Mouse (Mus musculus) liver, postnatal 0 days (tissue): Measurements from ENCODE around the gene Col23a1. TPM values are rescaled to one million over a fixed set of nuclear protein-coding genes. Genes with fewer than 3 reads are reported as not detected.
"Not testable (repeated sequence)": the region's sequence is repeated elsewhere in the genome, so short reads cannot be mapped to it uniquely, and the experiment has no call there.

Experiments
- ATAC-seq: fragments of 200-750 bp; cut with Nextera tagmentation; 2 replicates; pipeline ENCODE4 v1.8.0; 2017; ENCODE audit warnings: mild to moderate bottlenecking, moderate library complexity
- DNase-seq: peaks from one replicate; pipeline ENCODE4 v3.0.0-alpha.2; 2016
- H3K27ac ChIP-seq: fragments of 300-500 bp; sonication (generic); 2 replicates; pipeline ENCODE4 v1.5.1; 2014; ENCODE audit warnings: antibody characterized with exemption, moderate library complexity, mild to moderate bottlenecking, low read depth
- H3K27me3 ChIP-seq: fragments of 300-500 bp; sonication (generic); 2 replicates; pipeline ENCODE4 v1.6.1; 2014; ENCODE audit warnings: low read length, control low read depth, mixed read lengths; ENCODE audit not compliant: insufficient read depth
- H3K36me3 ChIP-seq: fragments of 300-500 bp; sonication (generic); replicated peaks from 2 replicates; pipeline ENCODE4 v1.6.1; 2014; ENCODE audit warnings: mild to moderate bottlenecking, control low read depth, low read length, moderate library complexity, mixed read lengths; ENCODE audit not compliant: insufficient read depth
- H3K4me1 ChIP-seq: fragments of 300-500 bp; sonication (generic); 2 replicates; pipeline ENCODE4 v1.6.1; 2014; ENCODE audit warnings: antibody characterized with exemption, mild to moderate bottlenecking, control low read depth; ENCODE audit not compliant: insufficient read depth
- H3K4me2 ChIP-seq: fragments of 300-500 bp; sonication (generic); 2 replicates; pipeline ENCODE4 v1.6.1; 2014; ENCODE audit warnings: low read depth, mild to moderate bottlenecking, low read length, moderate library complexity, mixed read lengths
- H3K4me3 ChIP-seq: fragments of 300-500 bp; sonication (generic); 2 replicates; pipeline ENCODE4 v1.5.1; 2014; ENCODE audit warnings: low read depth, low read length
- H3K9ac ChIP-seq: fragments of 300-500 bp; sonication (generic); replicated peaks from 2 replicates; pipeline ENCODE4 v1.6.1; 2014; ENCODE audit warnings: mild to moderate bottlenecking, moderate library complexity
- H3K9me3 ChIP-seq: fragments of 300-500 bp; sonication (generic); 2 replicates; pipeline ENCODE4 v1.6.1; 2016; ENCODE audit warnings: mild to moderate bottlenecking, control low read depth, low read length, mixed read lengths
- CTCF ChIP-seq: sonication (generic); IDR thresholded peaks from 2 replicates; pipeline ENCODE4 v1.5.1; 2016; ENCODE audit warnings: antibody characterized with exemption, low read depth
- EP300 ChIP-seq: IDR thresholded peaks from 2 replicates; pipeline ENCODE4 v1.6.1; 2016; ENCODE audit warnings: antibody characterized with exemption, low read depth, mild to moderate bottlenecking
- WGBS: fragments of 180-500 bp; shearing (Covaris S2); extraction: QIAGEN DNeasy Blood & Tissue Kit; methylation state at CpG from one replicate; pipeline ENCODE4 v1.1.7; 2014; ENCODE audit not compliant: insufficient replicate concordance; 5-methylcytosine and 5-hydroxymethylcytosine counted together
- polyA plus RNA-seq: library from polyadenylated mRNA; unstranded; fragments of >200 nt; fragmentation: Nextera tagmentation; extraction: Ambion mirVana; gene quantifications from 2 replicates; pipeline ENCODE4 v1.2.1, GENCODE M21; 2015

Gene Col23a1
- polyA plus RNA-seq, 1 experiment from 2014 or later: 0.13 TPM

DNA sequence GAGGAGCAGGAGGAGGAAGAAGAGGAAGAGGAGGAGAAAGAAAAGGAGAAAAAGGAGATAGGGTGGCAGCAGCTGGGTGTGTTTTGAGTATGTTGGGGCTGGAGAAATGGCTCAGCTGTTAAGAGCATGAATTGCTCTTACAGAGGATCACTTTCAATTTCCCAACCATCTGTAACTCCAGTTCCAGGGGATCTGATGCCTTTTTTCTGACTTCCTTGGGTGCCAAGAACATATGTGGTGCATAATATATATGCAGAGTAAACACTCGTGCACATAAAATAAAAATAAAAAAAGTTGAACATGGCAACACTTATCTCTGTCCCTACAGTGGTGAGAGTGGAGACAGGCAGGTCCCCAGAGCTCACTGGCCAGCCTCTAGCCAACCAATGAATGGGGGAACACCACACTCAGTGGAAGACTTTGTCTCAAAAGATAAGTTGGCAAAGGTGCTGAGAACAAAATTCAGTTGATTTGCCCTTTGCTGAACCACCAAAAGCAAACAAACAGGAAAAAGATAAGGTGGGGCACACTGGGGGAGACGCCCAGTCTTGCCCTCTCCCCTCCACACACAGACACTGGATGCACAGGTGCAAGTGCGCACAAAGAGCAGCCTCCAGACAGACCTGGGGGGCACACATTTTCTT, 319.7 kb downstream of the Col23a1 start:
- H3K9ac ChIP-seq: 0 out of 2 replicates have a peak overlapping the region, but pooled peaks have one; percentile 0
- peak; percentile 6; the same call in 1 of the 2 replicates for ATAC-seq
- TF ChIP-seq EP300: peak; percentile 67
- no peak for TF ChIP-seq CTCF
- peak overlapping the region; percentile 64 for H3K27ac ChIP-seq
- WGBS: 39% methylated on average over 3 of the region's 3 CpGs
- H3K4me1 ChIP-seq: peaks cover 22% of the 10 kb centered on the region
- H3K4me3 ChIP-seq: no peak overlapping the region
- H3K36me3 ChIP-seq: peaks cover 10% of the 10 kb centered on the region
- peak overlapping the region; percentile 30; the same call in 1 of the 2 replicates for H3K4me2 ChIP-seq
- H3K9me3 ChIP-seq: no peaks in the 10 kb centered on the region
- no peaks in the 10 kb centered on the region for H3K27me3 ChIP-seq
- DNase-seq: no peak

DNA sequence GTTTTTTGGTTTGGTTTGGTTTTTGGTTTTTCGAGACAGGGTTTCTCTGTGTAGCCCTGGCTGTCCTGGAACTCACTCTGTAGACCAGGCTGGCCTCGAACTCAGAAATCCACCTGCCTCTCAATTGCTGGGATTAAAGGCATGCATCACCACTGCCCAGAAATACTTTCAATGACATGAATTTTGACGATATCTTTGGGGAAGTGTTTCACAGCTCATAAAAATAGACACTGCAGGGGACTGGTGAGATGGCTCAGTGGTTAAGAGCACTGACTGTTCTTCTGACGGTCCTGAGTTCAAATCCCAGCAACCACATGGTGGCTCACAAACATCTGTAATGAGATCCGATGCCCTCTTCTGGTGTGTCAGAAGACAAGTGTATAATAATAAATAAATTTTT, 320.2 kb downstream of the Col23a1 start:
- 58% methylated on average over 5 of the region's 5 CpGs for WGBS
- not testable (repeated sequence) for H3K9me3 ChIP-seq, H3K36me3 ChIP-seq, DNase-seq, ATAC-seq, H3K9ac ChIP-seq, H3K27me3 ChIP-seq, H3K4me2 ChIP-seq, H3K4me3 ChIP-seq, H3K27ac ChIP-seq
- H3K4me1 ChIP-seq: peaks cover 20% of the 10 kb centered on the region

DNA sequence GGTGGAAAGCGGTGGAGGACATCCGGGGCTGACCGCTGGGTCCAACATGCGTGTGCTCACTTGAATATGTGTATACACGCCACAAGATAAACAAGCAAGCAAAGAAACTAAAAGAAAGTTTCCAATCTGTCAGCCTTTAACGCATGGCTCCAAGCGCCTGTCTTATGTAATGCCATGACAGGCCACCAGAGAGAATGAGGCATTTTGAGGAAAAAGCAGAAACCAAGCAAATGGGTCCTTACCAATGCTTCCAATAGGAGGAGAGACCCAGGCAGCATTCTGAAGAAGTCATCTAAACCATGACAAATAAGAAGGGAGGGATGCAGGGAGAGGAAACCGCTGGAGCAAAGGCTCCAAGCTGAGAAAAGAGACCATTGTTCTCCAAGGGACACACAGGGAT, 324.5 kb downstream of the Col23a1 start:
- peaks cover 17% of the 10 kb centered on the region for H3K4me1 ChIP-seq
- H3K9me3 ChIP-seq: no peaks in the 10 kb centered on the region
- H3K4me2 ChIP-seq: no peak overlapping the region
- H3K27ac ChIP-seq: no peak overlapping the region
- H3K36me3 ChIP-seq: no peaks in the 10 kb centered on the region
- H3K27me3 ChIP-seq: no peaks in the 10 kb centered on the region
- no peak for TF ChIP-seq CTCF
- H3K9ac ChIP-seq: no peak overlapping the region
- 81% methylated on average over 8 of the region's 8 CpGs for WGBS
- no peak overlapping the region for H3K4me3 ChIP-seq
- ATAC-seq (no peak), DNase-seq (no peak)

DNA sequence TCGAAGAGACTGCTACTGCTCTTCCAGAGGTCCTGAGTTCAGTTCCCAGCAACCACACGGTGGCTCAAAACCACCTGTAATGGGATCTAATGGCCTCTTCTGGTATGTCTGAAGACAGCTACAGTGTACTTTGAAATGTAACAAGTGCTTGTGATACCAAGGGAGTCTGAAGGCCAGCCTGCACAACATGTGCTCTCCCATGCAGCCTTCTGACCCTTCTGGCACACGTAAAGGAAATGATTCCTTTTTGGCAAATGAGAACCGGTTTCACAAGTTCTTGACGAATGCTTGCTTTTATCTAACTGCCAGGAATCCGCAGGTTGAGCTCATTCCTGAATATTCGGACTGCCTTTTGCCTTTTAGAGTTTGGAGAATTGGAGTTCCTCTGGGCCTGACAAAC, 325.4 kb downstream of the Col23a1 start:
- Histone ChIP-seq H3K4me2 (peak overlapping the region; percentile 88), H3K4me1 (peaks cover 16% of the 10 kb centered on the region), H3K9ac (peak overlapping the region; percentile 80), H3K27ac (peak overlapping the region; percentile 96), H3K9me3 (no peaks in the 10 kb centered on the region), H3K4me3 (peak overlapping the region; percentile 56), H3K36me3 (no peaks in the 10 kb centered on the region), H3K27me3 (no peaks in the 10 kb centered on the region)
- DNase-seq: no peak
- no peak for ATAC-seq
- TF ChIP-seq CTCF (no peak), EP300 (0 out of 2 replicates have a peak, but pooled peaks have one; percentile 38)
- WGBS: 26% methylated on average over 7 of the region's 7 CpGs

DNA sequence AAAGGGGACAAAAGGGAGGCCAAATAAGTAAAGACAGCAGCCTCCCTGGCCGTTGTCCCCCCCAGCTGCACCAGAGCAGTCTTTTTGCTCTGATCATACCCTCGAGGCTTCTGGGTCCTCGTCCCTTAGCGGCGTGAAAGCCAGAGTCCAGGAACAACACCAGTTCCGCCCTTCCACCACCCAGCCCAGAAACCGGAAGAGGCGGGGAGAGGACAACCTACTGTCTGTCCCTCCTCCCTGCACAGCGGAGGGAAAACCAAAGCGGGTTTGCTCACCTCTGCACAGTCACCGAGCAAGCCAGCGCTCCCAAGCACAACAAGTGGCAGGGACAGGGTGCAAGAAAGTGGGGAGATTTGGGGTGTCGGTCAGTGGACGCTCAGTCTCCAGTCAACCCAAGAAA, 325.9 kb downstream of the Col23a1 start:
- Histone ChIP-seq H3K27ac (peak overlapping the region; percentile 96), H3K9me3 (no peaks in the 10 kb centered on the region), H3K36me3 (no peaks in the 10 kb centered on the region), H3K27me3 (no peaks in the 10 kb centered on the region), H3K9ac (peak overlapping the region; percentile 80), H3K4me2 (peak overlapping the region; percentile 88), H3K4me3 (peak overlapping the region; percentile 56), H3K4me1 (peaks cover 21% of the 10 kb centered on the region)
- TF ChIP-seq CTCF (no peak), EP300 (no peak)
- peak; percentile 69 for ATAC-seq
- peak; percentile 88 for DNase-seq
- 1% methylated on average over 14 of the region's 14 CpGs for WGBS

DNA sequence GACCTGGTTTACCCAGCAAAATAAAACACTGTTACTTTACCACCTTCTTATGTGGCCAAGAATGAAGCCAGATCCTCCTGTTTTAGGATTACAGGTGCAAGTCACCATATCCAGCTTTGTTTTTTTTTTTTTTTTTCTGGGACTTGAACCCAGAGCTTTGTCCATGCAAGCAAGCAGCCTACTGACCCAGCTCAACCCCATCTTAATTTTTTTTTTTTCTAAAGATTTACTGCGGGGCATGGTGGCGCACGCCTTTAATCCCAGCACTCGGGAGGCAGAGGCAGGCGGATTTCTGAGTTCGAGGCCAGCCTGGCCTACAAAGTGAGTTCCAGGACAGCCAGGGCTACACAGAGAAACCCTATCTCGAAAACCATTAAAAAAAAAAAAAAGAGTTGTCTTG, 326.4 kb downstream of the Col23a1 start:
- not testable (repeated sequence) for H3K36me3 ChIP-seq, ATAC-seq, H3K9me3 ChIP-seq, H3K27me3 ChIP-seq, DNase-seq
- H3K27ac ChIP-seq: peak overlapping the region; percentile 96
- H3K9ac ChIP-seq: 0 out of 2 replicates have a peak overlapping the region, but pooled peaks have one; percentile 80
- 79% methylated on average over 7 of the region's 7 CpGs for WGBS
- peaks cover 24% of the 10 kb centered on the region for H3K4me1 ChIP-seq
- H3K4me3 ChIP-seq: peak overlapping the region; percentile 56
- peak overlapping the region; percentile 88 for H3K4me2 ChIP-seq
